Mouse (Mus musculus): ENCODE measurements around the gene Lyplal1. TPM values are rescaled to one million over a fixed set of nuclear protein-coding genes. Genes with fewer than 3 reads are reported as not detected.

Gene Lyplal1
- polyA plus RNA-seq, 1 experiment from 2014 or later = 18.8 TPM

DNA sequence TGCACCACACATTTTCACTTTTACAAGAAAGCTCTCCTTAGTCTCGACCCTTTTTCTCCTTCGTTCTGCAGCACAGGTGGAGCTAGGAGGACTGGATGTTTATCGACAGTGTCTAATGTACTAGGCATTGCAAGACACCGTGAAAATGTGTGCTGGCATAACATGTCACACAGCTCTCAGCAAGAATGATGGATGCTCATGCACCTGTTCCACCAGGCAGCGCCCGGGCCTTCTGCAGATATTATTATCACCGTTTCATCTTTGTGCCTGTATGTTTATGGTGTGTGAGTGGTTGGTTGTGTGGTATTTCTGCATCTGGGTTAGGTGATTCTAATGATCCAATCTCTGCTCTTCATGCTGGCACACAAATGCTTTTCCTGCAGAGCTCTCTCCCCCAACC is 62.9 kb downstream of the Lyplal1 start:
- Histone ChIP-seq H3K36me3 (ENCODE audit: control insufficient read depth, insufficient read depth, low read length) (no peaks in the 10 kb centered on the region), H3K4me2 (ENCODE audit: low read depth, low read length, severe bottlenecking) (no peak overlapping the region), H3K4me3 (ENCODE audit: low read depth, low read length) (no peak overlapping the region), H3K27me3 (ENCODE audit: control insufficient read depth, insufficient read depth, low read length) (no peaks in the 10 kb centered on the region), H3K9me3 (ENCODE audit: control insufficient read depth, low read length) (no peaks in the 10 kb centered on the region), H3K27ac (ENCODE audit: low read depth, low read length) (no peak overlapping the region), H3K4me1 (replicated peaks; ENCODE audit: control insufficient read depth, insufficient read depth, low read length) (no peaks in the 10 kb centered on the region), H3K9ac (ENCODE audit: low read length) (no peak overlapping the region)
- DNase-seq (ENCODE audit: low spot score) (no peak), ATAC-seq (replicated peaks; ENCODE audit: low FRiP score) (no peak)
- 93% methylated on average over 7 of the region's 7 CpGs for WGBS

DNA sequence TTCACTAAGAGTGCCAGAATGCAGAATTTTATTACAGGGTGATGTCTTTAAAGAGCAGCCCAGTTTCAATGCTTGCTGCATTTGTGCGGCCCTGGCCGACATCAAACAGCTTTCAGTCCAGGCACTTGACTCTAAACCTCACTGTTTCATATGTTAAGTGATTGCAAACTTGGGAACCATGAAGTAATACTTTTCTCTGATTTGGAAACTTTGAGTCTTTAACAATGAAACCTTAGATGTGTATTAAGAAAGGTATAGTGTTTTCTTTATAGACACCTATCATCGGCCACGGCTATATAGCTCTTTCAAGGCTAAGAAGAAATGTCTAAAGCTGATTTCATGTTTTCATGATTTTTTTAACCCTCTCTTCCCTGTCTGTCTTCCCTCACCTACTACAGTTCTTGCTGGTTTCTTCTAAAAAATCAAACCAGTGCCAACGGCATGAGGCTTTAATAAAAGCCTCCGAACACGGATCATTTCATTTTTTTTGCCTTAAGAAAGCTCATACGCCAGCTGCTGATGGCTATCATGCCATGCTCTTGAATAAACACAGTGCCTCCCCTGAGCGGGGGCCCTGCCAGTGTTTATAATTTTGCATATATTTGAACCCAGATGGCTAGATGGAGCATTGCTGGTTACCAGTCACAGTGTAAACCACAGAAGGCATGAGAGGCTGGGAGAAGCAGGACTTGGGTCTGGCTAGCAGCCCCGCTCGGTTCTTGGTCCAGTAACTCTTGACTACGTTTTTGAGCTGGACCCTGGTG is 63.6 kb downstream of the Lyplal1 start:
- H3K9me3 ChIP-seq (ENCODE audit: control insufficient read depth, low read length) = no peaks in the 10 kb centered on the region
- no peaks in the 10 kb centered on the region for H3K36me3 ChIP-seq (ENCODE audit: control insufficient read depth, insufficient read depth, low read length)
- ATAC-seq (replicated peaks; ENCODE audit: low FRiP score) = no peak
- no peaks in the 10 kb centered on the region for H3K4me1 ChIP-seq (replicated peaks; ENCODE audit: control insufficient read depth, insufficient read depth, low read length)
- H3K27me3 ChIP-seq (ENCODE audit: control insufficient read depth, insufficient read depth, low read length) = no peaks in the 10 kb centered on the region
- DNase-seq (ENCODE audit: low spot score) = no peak
- no peak overlapping the region for H3K4me3 ChIP-seq (ENCODE audit: low read depth, low read length)
- no peak overlapping the region for H3K9ac ChIP-seq (ENCODE audit: low read length)
- H3K27ac ChIP-seq (ENCODE audit: low read depth, low read length) = no peak overlapping the region
- WGBS = 91% methylated on average over 12 of the region's 12 CpGs
- H3K4me2 ChIP-seq (ENCODE audit: low read depth, low read length, severe bottlenecking) = no peak overlapping the region

DNA sequence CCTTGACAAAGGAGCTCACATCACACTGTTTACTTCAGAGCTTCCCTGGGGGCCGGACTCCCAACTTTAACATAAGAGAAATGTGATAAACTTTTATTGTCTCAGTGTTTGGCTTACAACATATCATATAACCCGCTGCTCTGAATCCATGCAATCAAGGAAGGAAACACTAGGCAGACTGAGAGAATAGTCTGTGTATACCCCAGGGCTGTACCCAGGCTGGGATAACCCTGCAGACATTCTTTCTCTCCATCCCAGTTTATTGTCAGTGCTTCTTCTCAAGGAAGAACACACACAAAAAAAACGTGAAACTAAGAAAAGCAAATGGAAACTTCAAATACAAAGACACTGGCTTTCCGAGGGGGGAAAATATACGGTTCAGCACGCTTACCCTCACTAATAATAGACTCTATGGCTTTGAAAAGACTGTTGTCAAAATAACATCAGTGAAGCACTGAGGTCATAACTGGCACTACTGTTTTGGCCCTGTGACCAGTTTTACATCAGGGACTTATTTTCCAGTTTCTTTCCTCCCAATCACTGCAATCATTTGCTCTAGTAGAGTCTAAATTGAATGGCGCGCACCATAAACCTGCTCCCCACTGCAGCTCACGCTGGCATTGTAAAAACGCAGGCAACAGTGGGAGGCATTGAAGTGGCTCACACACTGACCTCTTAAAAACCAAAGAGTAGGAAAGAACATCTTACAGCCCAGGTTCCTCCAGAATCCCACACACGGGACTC is 73.2 kb downstream of the Lyplal1 start:
- Histone ChIP-seq H3K4me1 (replicated peaks; ENCODE audit: control insufficient read depth, insufficient read depth, low read length) (no peaks in the 10 kb centered on the region), H3K27ac (ENCODE audit: low read depth, low read length) (no peak overlapping the region), H3K4me2 (ENCODE audit: low read depth, low read length, severe bottlenecking) (no peak overlapping the region), H3K9ac (ENCODE audit: low read length) (no peak overlapping the region), H3K4me3 (ENCODE audit: low read depth, low read length) (no peak overlapping the region), H3K9me3 (ENCODE audit: control insufficient read depth, low read length) (no peaks in the 10 kb centered on the region), H3K36me3 (ENCODE audit: control insufficient read depth, insufficient read depth, low read length) (no peaks in the 10 kb centered on the region), H3K27me3 (ENCODE audit: control insufficient read depth, insufficient read depth, low read length) (no peaks in the 10 kb centered on the region)
- no peak for DNase-seq (ENCODE audit: low spot score)
- WGBS = 84% methylated on average over 11 of the region's 11 CpGs
- no peak for ATAC-seq (replicated peaks; ENCODE audit: low FRiP score)

DNA sequence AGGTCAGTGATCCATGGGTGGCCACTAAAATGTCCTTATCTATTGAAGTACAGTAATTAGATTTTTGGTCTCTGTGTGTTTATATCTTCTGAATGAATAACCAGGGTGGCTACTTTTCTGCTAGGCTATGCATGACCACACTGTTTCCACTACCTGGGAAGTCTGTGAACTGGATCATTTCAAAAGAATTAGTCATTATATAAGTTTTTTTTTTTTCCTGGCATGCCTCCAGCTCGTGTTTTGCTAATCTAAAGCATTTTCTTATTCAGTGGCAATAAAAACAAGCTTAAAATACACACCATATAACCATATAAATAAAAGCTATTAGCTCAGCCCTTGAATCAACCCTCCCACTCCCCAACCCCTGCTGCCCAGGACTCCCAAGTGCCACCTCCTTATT is 75.3 kb downstream of the Lyplal1 start:
- H3K4me2 ChIP-seq (ENCODE audit: low read depth, low read length, severe bottlenecking) = no peak overlapping the region
- H3K4me1 ChIP-seq (replicated peaks; ENCODE audit: control insufficient read depth, insufficient read depth, low read length) = no peaks in the 10 kb centered on the region
- WGBS = 69% methylated on average over 1 of the region's 1 CpGs
- DNase-seq (ENCODE audit: low spot score) (no peak), ATAC-seq (replicated peaks; ENCODE audit: low FRiP score) (no peak)
- H3K36me3 ChIP-seq (ENCODE audit: control insufficient read depth, insufficient read depth, low read length) = no peaks in the 10 kb centered on the region
- H3K27me3 ChIP-seq (ENCODE audit: control insufficient read depth, insufficient read depth, low read length) = no peaks in the 10 kb centered on the region
- H3K27ac ChIP-seq (ENCODE audit: low read depth, low read length) = no peak overlapping the region
- no peak overlapping the region for H3K9ac ChIP-seq (ENCODE audit: low read length)
- H3K9me3 ChIP-seq (ENCODE audit: control insufficient read depth, low read length) = no peaks in the 10 kb centered on the region
- no peak overlapping the region for H3K4me3 ChIP-seq (ENCODE audit: low read depth, low read length)

Measured in forebrain, embryonic 11.5 days (tissue).